Mouse (Mus musculus) cerebellum, adult 8-10 months (tissue): Measurements from ENCODE around the gene Zfp791.
"Not testable (repeated sequence)": the region's sequence is repeated elsewhere in the genome, so short reads cannot be mapped to it uniquely, and the experiment has no call there.

Experiments
- DNase-seq: peaks from one replicate; pipeline ENCODE4 v3.0.0; 2022

Zfp791 gene

DNA sequence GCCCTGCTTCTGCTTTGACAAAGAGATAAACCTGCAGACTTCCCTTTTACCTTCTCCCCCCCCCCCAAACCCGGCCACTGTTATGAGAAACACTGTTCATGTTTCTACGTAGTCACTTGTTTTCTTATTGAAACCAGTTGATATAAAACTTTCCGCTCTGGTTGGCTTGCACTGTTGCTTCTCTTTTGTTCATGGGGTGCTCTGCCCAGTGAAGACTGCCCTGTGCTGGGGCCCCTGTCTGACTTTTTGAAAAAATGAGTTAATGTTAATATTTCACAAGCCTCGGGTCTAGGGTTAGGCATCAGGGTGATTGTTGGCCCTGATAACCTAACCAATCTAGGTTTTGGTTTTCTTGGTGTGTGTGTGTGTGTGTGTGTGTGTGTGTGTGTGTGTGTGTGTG is 40.7 kb downstream of the Zfp791 start:
- DNase-seq = not testable (repeated sequence)

DNA sequence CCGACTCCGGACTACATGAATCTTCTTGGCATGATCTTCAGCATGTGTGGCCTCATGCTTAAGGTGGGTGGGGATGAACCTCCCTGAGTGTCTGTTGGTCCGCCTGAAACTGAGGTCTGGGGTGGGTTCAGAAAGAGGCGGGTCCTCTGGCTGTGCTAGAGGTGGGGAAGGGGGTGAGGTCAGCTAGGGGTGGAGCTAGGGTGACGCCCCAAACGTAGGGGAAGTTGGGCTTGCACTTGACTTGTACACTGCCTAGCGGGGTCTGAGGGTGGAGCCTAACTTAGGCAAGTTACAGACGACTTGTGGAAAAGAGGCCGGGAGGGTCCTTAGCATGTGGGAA is 41.7 kb downstream of the Zfp791 start, which contains the start of gene Wdr83:
Gene Wdr83, minus strand, starts transcription at position 91 of the 340 bp plus-strand sequence.
- DNase-seq = no peak

DNA sequence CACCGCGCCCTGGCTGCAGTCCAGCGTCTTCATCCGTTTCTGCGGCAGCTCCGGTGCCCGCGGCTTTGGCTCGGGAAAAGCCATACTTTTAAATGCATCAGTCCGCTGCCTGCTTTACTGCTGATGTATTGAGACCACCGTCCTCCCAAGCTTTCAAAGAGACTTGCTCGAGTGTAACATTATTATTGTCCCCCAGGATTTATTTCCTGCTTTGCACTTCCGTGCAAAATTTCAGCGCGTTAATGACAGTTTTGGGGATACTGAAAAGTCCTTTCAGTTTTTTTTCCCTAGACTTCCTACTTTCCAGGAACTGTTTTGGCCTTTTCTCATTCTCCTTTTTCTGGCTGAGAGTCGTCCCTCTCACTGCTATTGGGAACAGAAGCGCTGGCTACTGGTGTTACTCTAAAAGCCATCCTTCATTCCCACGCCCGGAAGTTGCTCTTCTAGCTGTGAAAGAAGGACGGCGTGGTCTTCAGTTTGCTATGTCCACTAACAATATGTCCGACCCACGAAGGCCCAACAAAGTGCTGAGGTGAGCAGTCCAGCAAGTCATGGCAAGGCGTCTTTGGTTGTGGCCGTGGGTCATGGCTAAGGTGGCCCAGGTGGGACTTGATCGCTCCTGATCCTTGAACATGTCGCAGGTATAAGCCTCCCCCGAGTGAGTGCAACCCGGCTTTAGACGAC is 42.2 kb downstream of the Zfp791 start, which contains the start of gene Wdr83os:
Gene Wdr83os, plus strand, starts transcription at position 209 of the 684 bp plus-strand sequence.
- DNase-seq = peak; percentile 66

DNA sequence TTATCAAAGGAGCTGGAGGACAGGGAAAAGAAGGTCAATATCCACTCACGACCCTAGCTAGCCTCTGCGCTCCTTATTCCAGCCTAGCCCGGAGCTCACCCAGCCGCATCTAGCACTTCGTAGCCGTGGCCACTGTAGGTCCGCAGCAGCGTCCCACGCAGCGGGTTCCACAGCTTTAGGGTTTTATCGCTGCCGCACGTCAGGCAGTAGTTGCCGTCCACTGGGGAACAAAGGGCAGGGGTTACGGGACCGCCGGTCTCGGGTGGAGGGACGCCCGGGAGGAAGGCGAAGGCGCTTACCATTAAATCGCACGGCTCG is 42.7 kb downstream of the Zfp791 start:
- no peak for DNase-seq

DNA sequence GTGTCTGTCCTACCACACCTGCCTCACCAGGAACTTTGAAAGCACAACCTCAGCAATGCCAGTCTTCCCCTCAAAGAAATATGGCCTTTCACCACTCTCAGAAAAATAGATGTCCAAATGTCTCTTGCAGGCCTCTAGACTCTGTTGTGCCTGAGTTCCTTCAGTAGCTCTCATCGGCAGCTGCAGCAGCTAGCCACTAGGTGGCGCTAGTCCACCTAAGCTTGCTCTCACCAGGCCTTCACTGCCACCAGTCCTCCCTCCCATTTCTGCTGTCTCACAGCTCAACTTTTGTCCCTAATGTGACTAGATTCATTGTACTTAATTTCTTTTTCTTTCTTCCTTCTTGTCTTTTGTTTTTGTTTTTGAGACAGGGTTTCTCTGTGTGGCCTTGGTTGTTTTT is 45.9 kb downstream of the Zfp791 start:
- DNase-seq = peak; percentile 75

DNA sequence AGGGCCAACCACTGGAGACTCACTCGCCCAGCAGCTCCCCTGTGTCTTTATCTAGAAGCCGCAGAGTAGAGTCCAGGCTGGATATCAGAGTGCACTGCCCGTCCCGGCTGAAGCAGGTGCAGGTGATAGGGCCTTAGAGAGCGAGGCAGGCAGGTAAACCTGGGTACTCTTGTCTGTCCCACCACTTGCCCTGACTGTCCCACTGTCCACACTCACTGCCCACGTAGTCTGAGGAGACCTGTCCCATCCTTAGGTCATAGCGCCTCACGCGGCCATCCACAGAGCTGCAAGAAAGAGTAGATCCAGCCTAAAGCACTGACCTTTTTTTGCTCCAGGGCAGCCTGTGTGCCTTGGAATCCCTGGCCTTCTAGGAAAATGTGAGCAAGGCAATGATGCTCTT is 46.9 kb downstream of the Zfp791 start:
- DNase-seq = no peak

DNA sequence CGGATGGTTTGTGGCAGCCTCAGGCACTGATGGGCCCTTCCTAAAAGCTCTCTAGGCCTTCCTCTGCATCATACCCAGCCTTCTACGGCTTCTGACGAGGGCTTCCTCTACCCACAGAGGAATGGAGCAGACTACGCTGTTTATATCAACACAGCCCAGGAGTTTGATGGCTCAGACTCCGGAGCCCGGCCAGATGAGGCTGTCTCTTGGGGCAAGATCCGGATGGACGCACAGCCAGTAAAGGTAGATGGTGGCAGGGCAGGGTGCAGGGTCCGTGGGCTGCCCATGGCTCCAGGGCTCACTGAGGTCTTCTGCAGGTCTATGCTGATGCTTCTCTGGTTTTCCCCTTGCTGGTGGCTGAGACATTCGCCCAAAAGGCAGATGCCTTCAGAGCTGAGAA is 48.3 kb downstream of the Zfp791 start:
- DNase-seq = no peak

DNA sequence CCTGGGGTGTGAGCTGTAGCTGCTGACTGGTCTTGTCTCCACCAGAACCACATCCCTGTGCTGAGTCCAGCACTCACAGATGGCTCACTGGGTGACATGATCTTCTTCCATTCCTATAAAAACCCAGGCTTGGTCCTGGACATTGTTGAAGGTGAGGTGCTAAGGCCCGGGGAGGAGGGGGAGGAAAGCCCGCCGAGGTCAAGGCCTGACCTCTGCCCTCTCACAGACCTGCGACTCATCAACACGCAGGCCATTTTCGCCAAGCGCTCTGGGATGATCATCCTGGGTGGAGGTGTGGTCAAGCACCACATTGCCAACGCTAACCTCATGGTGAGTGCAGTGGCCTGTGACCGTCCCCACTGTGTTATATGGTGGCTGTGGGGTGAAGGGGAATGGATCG is 48.7 kb downstream of the Zfp791 start:
- DNase-seq = no peak

DNA sequence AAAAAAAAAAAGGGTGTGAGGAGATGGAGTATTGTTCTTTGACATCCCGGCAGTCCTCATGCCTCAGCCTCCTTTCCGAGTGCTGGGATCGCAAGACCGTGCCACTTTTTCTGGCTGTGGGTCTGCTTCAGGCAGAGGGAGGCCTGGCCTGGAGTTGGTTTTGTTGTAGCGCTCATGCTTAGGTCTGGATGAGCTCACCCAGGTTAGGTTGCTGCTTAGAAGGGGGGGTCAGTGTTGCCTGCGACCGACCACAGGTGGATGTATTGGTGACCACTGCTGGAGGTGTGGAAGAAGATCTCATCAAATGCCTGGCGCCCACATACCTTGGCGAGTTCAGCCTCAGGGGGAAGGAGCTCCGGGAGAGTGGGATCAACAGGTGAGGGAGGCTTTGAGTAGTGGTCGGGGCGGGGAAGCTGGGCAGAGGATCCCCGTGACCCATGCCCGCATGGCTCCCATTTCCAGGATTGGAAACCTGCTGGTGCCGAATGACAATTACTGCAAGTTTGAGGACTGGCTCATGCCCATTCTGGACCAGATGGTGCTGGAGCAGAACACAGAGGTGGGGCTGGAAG is 49.8 kb downstream of the Zfp791 start:
- DNase-seq = no peak

DNA sequence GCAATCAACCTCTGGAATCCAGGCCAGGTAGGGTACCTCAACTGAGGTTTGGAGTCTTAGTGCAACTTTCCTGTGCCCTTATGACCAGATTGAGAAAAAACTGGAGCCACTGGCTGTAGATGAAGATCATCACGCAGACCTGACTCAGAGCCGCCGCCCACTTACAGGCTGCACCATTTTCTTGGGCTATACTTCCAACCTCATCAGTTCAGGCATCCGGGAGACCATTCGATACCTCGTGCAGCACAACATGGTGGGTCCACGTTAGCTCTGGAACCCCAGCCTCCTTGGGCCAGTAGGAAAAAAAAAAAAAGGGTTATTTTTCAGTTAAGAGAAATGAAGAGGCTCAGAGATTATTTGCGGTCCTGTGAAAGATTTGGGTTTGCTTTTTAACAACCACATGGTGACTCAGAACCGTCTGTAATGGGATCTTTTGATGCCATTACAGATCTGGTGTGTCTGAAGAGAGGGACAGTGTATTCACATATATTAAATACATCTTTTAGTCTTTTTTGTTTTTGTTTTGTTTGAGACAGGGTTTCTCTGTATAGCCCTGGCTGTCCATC is 50.4 kb downstream of the Zfp791 start:
- no peak for DNase-seq

DNA sequence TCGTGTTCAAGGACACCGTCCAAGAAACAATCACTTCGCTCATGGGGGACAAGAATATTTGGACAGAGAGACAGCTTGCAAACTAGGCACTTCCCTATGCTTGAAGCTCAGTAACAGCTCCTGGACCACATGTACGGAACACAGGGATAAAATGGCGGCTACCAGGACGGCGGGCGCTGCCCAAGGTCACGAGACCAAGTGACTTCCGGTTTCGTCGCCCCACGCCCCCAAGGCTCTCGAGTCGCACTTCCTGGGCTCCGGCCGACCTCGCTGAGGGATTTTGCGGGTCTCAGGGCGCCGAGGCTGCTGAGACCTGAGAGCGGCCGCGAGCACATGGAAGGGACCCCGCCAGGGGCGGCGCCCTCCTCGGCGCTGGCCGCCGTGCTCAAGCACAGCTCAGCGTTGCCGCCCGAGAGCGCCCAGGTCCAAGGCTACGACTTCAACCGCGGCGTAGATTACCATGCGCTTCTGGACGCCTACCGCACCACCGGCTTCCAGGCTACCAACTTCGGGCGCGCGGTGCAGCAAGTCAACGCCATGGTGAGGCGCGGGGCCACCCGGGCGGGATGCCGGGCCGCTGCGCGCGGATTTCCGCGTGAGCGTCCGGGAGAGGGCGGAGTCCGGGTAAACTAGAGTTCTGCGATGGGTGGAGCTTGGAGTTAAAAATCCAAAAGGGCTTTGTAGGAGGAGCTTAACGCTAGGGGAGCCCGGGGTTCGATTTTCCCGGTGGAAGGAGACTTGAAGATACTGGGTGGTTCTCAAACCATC is 51.2 kb downstream of the Zfp791 start, which contains the start of gene Dhps:
Gene Dhps, plus strand, starts transcription at position 244 of the 768 bp plus-strand sequence.
- peak; percentile 88 for DNase-seq

DNA sequence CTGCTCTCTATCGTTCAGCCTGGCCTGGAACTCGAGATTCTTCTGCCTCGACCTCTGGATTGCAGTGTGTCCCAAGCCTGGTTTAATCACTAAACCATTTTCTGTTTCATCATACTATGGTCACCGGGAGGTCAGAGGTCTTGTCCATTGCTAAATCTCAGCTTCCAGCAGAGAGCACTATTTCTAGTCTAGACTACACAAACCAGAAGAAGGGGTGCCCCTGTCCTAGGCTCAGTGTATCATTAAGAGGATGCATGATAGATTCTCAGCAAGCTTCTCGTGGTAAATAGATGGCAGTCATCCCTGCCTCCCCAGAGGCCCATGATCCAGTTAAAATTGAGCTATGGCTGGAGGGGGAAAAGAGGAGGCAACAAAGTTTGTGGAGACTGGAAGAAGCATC is 51.9 kb downstream of the Zfp791 start:
- DNase-seq = no peak

DNA sequence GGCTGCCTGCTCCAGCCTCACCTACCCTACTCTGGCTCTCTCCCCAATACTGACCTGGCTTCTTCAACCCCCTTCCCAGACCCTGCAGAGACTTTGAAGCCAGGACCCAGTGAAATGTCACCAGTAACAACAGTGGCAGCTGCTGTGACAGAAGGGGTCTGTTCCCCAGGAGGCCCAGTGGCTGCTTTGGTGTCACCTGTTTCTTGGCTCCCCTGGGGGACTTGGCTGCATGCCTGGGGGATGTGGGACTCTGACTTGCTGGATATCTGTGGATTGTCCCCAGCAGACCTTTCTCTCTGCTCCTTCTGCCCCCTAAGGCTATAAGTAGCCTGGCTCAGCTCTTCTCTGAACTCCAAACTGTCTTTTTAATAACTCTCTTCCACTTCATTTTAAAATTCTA is 54.9 kb downstream of the Zfp791 start, which contains the start of gene Gm5741:
Gene Gm5741, minus strand, starts transcription at position 1 of the 400 bp plus-strand sequence.
- no peak for DNase-seq

DNA sequence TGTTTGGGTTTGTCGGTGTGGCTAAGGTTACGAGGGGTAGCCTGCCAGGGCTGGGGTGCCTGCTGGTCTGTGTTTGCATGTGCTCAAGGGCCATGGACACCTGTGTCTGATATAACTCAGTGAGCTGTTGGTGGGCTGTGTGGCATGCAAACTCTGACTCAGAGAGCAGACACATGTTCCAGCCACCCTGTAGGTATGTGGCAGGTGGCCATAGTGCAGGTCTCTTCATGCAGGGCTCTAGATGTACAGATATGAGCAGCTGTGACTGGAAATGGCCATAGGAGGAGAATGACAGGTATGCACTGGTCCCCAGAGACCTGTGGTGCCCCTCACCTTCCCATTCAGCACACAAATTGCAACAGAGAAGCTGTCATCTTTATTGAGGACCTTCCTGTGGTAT is 55.7 kb downstream of the Zfp791 start:
- DNase-seq = no peak

DNA sequence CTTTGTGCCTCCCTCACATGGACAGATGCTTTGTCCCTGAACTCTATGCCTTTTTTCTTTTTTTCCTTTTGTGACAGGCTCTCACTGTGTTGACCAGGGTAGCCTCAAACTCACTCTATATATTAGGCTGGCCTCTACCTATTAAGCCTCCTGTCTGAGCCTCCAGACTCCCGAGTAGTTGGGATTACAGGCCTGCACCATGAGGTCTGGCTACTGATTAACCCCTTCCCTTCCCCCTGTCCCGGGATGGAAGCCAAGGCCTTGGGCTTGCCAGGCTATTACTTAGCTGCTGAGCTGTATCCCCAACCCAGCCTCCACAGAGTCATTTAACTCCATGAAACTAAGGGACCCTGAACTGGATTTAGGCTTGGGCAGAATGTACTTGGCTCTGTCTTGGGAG is 57.7 kb downstream of the Zfp791 start:
- no peak for DNase-seq

DNA sequence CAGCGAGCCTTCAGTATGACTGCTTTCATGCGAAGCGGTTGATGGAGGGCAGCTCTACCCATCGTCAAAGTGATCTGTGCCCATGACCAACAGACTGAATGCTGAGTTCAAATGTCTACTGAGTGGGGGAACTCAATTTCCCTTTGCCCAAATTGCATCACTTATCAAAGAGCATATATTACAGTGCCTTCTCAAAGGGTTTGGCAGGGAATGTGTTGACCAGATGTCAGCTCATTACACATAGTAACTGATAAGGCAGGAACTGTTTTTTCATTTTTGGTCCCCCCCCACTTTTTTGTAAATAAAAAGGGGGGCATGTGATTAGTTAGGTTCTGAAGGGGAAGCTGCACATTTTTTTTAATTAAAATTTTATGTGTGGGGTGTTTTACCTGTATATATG is 60.3 kb downstream of the Zfp791 start:
- no peak for DNase-seq

DNA sequence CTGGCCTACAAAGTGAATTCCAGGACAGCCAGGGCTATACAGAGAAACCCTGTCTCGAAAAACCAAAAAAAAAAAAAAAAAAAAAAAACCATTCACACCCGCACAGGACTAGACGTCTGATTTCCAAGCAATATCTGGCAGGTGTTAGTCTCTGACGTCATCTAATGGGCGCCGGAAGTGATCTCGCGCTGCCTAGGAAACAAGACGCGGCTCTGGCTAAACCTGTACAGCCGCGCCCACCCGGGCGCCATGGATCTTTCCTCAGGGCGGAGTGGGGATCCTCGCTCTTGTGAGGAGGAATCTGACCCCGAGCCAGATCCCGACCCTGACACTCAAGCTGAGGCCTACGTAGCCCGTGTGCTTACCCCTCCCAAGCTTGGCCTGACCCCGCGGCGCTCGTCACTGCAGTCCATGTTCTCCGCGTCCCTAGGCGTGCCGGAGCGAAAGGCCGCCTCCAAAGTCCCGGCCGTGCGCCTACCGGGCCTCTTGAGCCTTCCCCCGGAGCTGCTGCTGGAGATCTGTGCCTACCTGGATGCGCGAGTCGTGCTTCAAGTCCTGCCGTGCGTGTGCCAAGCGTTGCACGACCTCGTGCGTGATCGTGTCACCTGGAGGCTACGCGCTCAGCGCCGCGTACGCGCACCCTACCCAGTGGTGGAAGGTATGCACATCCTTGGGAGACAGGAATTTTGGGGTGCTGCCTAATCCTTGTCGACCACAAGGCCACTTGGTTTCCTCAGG is 62.8 kb downstream of the Zfp791 start, which contains the start of gene Fbxw9:
Gene Fbxw9, plus strand, starts transcription at position 177 of the 738 bp plus-strand sequence.
- peak; percentile 83 for DNase-seq
